ENCODE assay signal across 18 mouse cellular contexts in the genomic region with DNA sequence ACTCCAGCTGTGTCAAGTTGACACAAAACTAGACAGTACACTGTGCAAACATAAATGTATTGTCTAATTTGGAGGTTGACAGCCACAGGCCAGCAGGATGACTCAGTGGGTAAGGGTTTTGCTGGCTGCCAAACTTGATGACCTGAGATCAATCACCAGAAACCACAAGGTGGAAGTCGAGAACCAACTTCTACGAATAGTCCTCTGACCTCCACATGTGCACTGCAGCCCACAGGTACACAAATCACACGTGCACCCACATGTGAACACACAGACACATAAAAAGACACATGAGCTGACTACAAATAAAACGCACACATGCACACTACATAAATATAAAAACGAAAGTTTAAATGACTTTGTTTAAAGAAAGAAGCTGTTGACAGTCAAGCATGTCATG.
"Had no signal": no experiment of that assay in that cellular context is flagged by ENCODE, and none has a peak within 500 bp of the region (broad histone marks: within the 10 kb centered on the region; RNA-seq: fewer than 3 reads in every experiment).

No protein-coding gene starts in this region.

- H3K27ac ChIP-seq: kidney, postnatal 0 days; limb, embryonic 15.5 days; liver, embryonic 15.5 days; neural tube, embryonic 13.5 days had no signal

- H3K27me3 ChIP-seq: limb, embryonic 15.5 days; liver, embryonic 15.5 days; megakaryocyte, embryonic 14.5 days; neural tube, embryonic 13.5 days had no signal

- H3K4me3 ChIP-seq: limb, embryonic 15.5 days; liver, embryonic 15.5 days; megakaryocyte, embryonic 14.5 days; neural tube, embryonic 13.5 days had no signal

- H3K9ac ChIP-seq: limb, embryonic 15.5 days; liver, embryonic 15.5 days; lung, embryonic 14.5 days; neural tube, embryonic 13.5 days had no signal

- H3K4me2 ChIP-seq: limb, embryonic 15.5 days; liver, embryonic 15.5 days; lung, embryonic 14.5 days; midbrain, embryonic 11.5 days; neural tube, embryonic 13.5 days had no signal

- DNase-seq: kidney, adult 8-10 months; kidney, postnatal 36 days; layer of hippocampus, adult 9-11 months; layer of hippocampus, postnatal 36 days; lung, embryonic 14.5 days; lung, postnatal 14 days; retina, postnatal 1 day; right cerebral cortex, postnatal 4 days; spleen, adult 18-20 months; thymus, adult 18-20 months; thymus, postnatal 25 days had no signal

- H3K4me1 ChIP-seq: liver, embryonic 15.5 days had no signal

- H3K36me3 ChIP-seq: limb, embryonic 15.5 days; liver, embryonic 15.5 days; neural tube, embryonic 13.5 days had no signal

- H3K9me3 ChIP-seq: limb, embryonic 15.5 days; liver, embryonic 15.5 days; megakaryocyte, embryonic 14.5 days; neural tube, embryonic 13.5 days had no signal

- ATAC-seq: midbrain, embryonic 16.5 days had no signal
